Mouse (Mus musculus): ENCODE measurements at regions not wholly inside any gene's neighbourhood (a gene's known extent, or its start where the extent isn't known, plus 50 kb on each side); places are given as distances from the start of the nearest gene placed in this dataset.
"Not testable (repeated sequence)": the region's sequence is repeated elsewhere in the genome, so short reads cannot be mapped to it uniquely, and the experiment has no call there.

DNA sequence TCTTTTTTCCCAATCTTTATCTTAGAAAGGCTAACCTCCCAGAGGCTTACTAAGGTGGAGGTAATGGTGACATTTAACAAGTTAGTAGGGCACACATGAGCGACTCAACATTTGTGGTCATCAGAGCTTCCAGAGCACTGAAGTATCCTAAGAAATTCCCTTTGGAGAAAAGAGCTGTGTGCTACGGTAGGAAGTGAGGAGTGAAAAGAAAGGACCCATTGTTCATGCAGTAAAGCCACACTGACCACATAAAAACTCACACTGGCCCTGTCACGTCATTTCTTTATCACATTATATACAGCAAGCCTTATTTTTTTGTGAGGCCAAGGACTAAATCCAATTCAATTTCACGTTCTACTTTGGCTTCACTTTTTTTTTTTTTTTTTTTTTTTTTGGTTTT is 80.7 kb upstream of the Dynlt1c start:
- not testable (repeated sequence) for ATAC-seq; H3K9ac ChIP-seq (replicated peaks; ENCODE audit: low read length); H3K4me1 ChIP-seq (ENCODE audit: insufficient read depth, low read length); H3K27me3 ChIP-seq (ENCODE audit: insufficient read depth, low read length); DNase-seq (ENCODE audit: low spot score); H3K9me3 ChIP-seq (ENCODE audit: low read length); H3K27ac ChIP-seq; H3K36me3 ChIP-seq (ENCODE audit: insufficient read depth, low read length); H3K4me3 ChIP-seq (ENCODE audit: low read length); H3K4me2 ChIP-seq (ENCODE audit: low read depth, low read length)
- WGBS: 49% methylated on average over 4 of the region's 4 CpGs

DNA sequence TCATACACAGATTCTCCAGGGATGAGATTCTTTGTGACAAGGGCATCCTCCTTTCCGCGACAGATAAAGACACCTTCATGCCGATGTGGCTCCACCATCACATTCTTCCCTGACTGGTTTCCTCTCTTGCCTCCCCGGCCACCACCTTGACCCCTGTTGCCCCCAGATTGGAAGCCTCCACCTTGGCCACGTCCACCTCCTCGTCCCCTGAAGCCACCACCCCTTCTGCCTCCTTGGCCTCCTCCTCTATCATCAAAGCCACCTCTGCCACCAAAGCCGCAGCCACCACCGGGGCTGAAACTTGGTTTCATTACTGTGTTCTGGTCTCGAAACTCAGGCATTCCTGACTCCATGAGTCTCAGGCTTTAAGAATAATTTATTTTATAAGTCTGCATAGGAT is 79.3 kb upstream of the Dynlt1c start:
- not testable (repeated sequence) for H3K4me1 ChIP-seq (ENCODE audit: insufficient read depth, low read length); ATAC-seq; DNase-seq (ENCODE audit: low spot score)

DNA sequence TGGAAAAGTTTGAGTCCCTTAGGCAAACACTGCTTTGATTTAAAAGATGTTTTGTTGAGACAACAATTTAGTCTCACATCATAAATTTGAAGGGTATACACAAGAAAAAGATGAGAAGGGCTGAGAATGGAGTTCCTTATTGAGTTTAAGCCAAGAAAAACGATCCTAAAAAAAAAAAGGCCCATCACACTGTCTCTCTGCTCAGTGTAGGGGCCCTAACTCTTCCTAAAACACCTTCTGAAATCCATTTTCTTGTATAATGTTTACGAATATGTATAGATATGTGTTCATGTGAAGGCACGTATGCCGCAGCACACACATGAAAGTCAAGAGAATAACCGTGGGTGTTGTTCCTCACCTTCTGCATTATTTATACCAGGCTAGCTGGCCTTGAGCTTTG is 62.7 kb upstream of the Dynlt1c start:
- DNase-seq (ENCODE audit: low spot score); ATAC-seq; H3K27ac ChIP-seq; H3K9me3 ChIP-seq (ENCODE audit: low read length); H3K27me3 ChIP-seq (ENCODE audit: insufficient read depth, low read length); H3K36me3 ChIP-seq (ENCODE audit: insufficient read depth, low read length); H3K4me3 ChIP-seq (ENCODE audit: low read length); H3K9ac ChIP-seq (replicated peaks; ENCODE audit: low read length); H3K4me2 ChIP-seq (ENCODE audit: low read depth, low read length); H3K4me1 ChIP-seq (ENCODE audit: insufficient read depth, low read length): not testable (repeated sequence)
- WGBS: no CpG with 5 or more reads among the region's 5 CpGs

More for the DNA sequence above, 79.3 kb upstream of the Dynlt1c start:
- not testable (repeated sequence) for H3K9me3 ChIP-seq (ENCODE audit: low read length); H3K4me2 ChIP-seq (ENCODE audit: low read depth, low read length); H3K4me3 ChIP-seq (ENCODE audit: low read length); H3K36me3 ChIP-seq (ENCODE audit: insufficient read depth, low read length); H3K27me3 ChIP-seq (ENCODE audit: insufficient read depth, low read length); H3K9ac ChIP-seq (replicated peaks; ENCODE audit: low read length); H3K27ac ChIP-seq
- 86% methylated on average over 4 of the region's 9 CpGs for WGBS

DNA sequence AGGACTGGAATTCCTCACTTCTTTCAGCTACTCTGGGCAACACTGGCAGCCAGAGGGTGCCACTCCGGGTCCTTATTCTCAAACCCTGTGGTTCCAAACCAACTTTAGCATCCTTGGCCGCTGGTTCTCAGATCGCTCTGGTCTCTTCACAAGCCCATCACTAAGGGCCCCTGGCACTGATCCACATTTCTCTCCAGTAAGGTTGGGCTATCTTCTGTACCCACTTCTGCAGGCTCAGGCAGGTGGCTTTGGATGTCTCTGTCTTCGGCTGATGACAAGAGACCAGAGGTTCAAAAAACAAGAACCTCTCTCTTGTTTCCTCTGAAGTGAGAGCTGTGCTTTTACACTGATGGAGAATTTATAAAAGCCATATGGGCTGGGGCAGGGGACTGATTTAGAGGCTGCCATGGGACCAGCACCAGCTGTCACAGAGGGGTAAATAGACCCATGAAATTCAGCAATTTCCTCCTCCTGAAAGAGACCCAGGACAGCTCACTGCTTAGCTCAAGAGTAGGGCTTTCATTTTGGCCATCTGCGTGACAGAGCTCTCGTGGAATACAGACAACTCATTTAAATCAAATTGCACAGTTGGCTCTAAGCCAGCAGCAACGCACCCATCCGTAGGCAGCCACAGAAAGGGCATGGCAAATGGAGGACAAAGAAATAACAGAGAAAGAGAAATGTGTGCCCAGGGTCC is 54.3 kb upstream of the Dynlt1c start:
- not testable (repeated sequence) for H3K4me2 ChIP-seq (ENCODE audit: low read depth, low read length); H3K4me3 ChIP-seq (ENCODE audit: low read length); H3K9ac ChIP-seq (replicated peaks; ENCODE audit: low read length); H3K27me3 ChIP-seq (ENCODE audit: insufficient read depth, low read length); H3K9me3 ChIP-seq (ENCODE audit: low read length); DNase-seq (ENCODE audit: low spot score); H3K36me3 ChIP-seq (ENCODE audit: insufficient read depth, low read length); H3K4me1 ChIP-seq (ENCODE audit: insufficient read depth, low read length); H3K27ac ChIP-seq
- ATAC-seq: peak; percentile 74
- WGBS: no CpG with 5 or more reads among the region's 8 CpGs

DNA sequence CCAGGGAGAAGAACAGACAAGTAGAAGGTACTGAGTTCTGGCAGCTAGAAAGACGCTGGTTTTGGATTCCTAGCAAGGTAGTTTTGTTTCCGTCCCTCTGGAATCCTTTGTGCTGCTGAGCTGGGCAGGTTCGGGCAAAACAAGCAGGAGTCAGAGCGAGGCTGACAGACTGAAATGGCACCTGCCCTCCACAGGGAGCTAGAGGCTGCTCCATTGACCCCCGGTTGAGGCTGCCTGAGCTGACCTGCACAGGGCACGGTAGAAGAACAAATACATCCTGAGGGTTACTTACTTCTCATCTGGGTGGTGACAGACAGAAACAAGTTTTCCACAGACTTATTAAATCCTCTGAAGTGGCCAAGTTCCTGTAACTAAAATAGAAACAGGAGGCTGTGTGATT is 53.5 kb upstream of the Dynlt1c start:
- H3K36me3 ChIP-seq (ENCODE audit: insufficient read depth, low read length); H3K27me3 ChIP-seq (ENCODE audit: insufficient read depth, low read length); H3K9me3 ChIP-seq (ENCODE audit: low read length); ATAC-seq; H3K4me1 ChIP-seq (ENCODE audit: insufficient read depth, low read length); H3K9ac ChIP-seq (replicated peaks; ENCODE audit: low read length); DNase-seq (ENCODE audit: low spot score); H3K27ac ChIP-seq; H3K4me2 ChIP-seq (ENCODE audit: low read depth, low read length); H3K4me3 ChIP-seq (ENCODE audit: low read length): not testable (repeated sequence)
- WGBS: no CpG with 5 or more reads among the region's 6 CpGs

All from hindbrain, postnatal 0 days (tissue).